ENCODE assay signal across 16 mouse cellular contexts in the genomic region with DNA sequence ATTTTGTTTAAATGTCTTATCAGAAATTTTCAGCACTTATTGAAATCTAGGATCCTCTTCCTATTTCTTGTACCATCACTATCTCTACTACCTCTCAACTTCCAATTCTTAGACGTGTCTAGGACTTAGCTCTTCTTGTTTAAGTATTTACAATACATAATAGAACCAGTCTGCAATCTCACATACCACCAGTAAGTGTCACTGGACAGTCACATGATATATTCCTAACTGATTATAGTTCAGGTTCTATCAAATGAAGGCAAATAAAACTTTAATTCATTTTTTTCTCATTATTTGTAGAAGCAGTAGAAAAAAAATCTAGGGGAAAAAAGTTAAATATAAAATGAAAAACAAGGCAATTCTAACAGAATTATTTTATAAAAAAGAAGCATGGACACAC. TPM values are rescaled to one million over a fixed set of nuclear protein-coding genes. Genes with fewer than 3 reads are reported as not detected.
DNase-seq lines count a peak whose midpoint lies in the region; ATAC-seq and TF ChIP-seq lines count a peak whose summit lies in the region.
"Had no signal": no experiment of that assay in that cellular context is flagged by ENCODE, and none has a peak within 500 bp of the region (broad histone marks: within the 10 kb centered on the region; RNA-seq: fewer than 3 reads in every experiment).

No protein-coding gene starts in this region.

- H3K4me1 ChIP-seq in liver, postnatal 0 days (ENCODE audit: insufficient read depth) = no peaks in the 10 kb centered on the region
- no peaks in the 10 kb centered on the region for H3K4me1 ChIP-seq in liver, embryonic 12.5 days

- peaks cover 31% of the 10 kb centered on the region for H3K79me2 ChIP-seq in C2C12 (ENCODE audit: control insufficient read depth, insufficient read depth)

- no peak for DNase-seq in gastrocnemius, adult 2 months
- no peak for DNase-seq in gastrocnemius, postnatal 25 days
- DNase-seq in liver, postnatal 0 days = no peak
- peak; percentile 16 for DNase-seq in induced T-regulatory cell, adult 2 months (ENCODE audit: low read depth)
- no peak for DNase-seq in layer of hippocampus, postnatal 10 days (ENCODE audit: low spot score in 2 of 2)
- no peak for DNase-seq in embryo, embryonic 10.5 days (ENCODE audit: low spot score)
- DNase-seq: adrenal gland, postnatal 36 days; left cerebral cortex, postnatal 4 days had no signal

- TF ChIP-seq CTCF in gastrocnemius, adult 2 months (IDR thresholded peaks at IDR 0.05) = peak; percentile 55
- peak; percentile 49 for TF ChIP-seq CTCF in liver, postnatal 0 days (IDR thresholded peaks at IDR 0.05; ENCODE audit: low read depth)
- no peak for TF ChIP-seq CTCF in C2C12 (IDR thresholded peaks at IDR 0.05; ENCODE audit: control insufficient read depth, insufficient read depth, insufficient read length)

- no peak for ATAC-seq in liver, postnatal 0 days
- no peak for ATAC-seq in liver, embryonic 12.5 days

- no peak overlapping the region for H3ac ChIP-seq in C2C12 (ENCODE audit: control insufficient read depth, insufficient read length, low read depth)

- 49% methylated on average over 1 of the region's 1 CpGs for WGBS in liver, postnatal 0 days (ENCODE audit: insufficient replicate concordance)
- 43% methylated on average over 1 of the region's 1 CpGs for WGBS in liver, embryonic 12.5 days (ENCODE audit: insufficient replicate concordance)

- H3K36me3 ChIP-seq in liver, postnatal 0 days (replicated peaks; ENCODE audit: insufficient read depth, low read length) = peaks cover 15% of the 10 kb centered on the region; the same call in 1 of the 2 replicates
- H3K36me3 ChIP-seq in liver, embryonic 12.5 days = peaks cover 10% of the 10 kb centered on the region
- H3K36me3 ChIP-seq in C2C12 (ENCODE audit: control insufficient read depth, insufficient read depth) = peaks cover 38% of the 10 kb centered on the region
- H3K36me3 ChIP-seq: neural tube, embryonic 15.5 days had no signal

- no peak overlapping the region for H3K9ac ChIP-seq in liver, postnatal 0 days (replicated peaks)
- no peak overlapping the region for H3K9ac ChIP-seq in liver, embryonic 12.5 days
- H3K9ac ChIP-seq: liver, embryonic 14.5 days; neural tube, embryonic 15.5 days had no signal

- H3K27me3 ChIP-seq in liver, postnatal 0 days (ENCODE audit: insufficient read depth, low read length) = no peaks in the 10 kb centered on the region
- H3K27me3 ChIP-seq in liver, embryonic 12.5 days (replicated peaks) = no peaks in the 10 kb centered on the region
- no peaks in the 10 kb centered on the region for H3K27me3 ChIP-seq in C2C12 (ENCODE audit: control insufficient read depth, insufficient read depth, insufficient read length)
- H3K27me3 ChIP-seq: neural tube, embryonic 15.5 days had no signal

- H3K4me3 ChIP-seq in gastrocnemius, adult 2 months = no peak overlapping the region
- H3K4me3 ChIP-seq in liver, postnatal 0 days (ENCODE audit: low read depth, low read length) = no peak overlapping the region
- no peak overlapping the region for H3K4me3 ChIP-seq in liver, embryonic 12.5 days
- no peak overlapping the region for H3K4me3 ChIP-seq in C2C12 (ENCODE audit: insufficient read depth, poor library complexity, severe bottlenecking)
- H3K4me3 ChIP-seq: neural tube, embryonic 15.5 days had no signal

- intact Hi-C loops in gastrocnemius, adult 2 months (cut with DNase I) = loop anchor here (5.0 kb wide), 1 partner anchor 75 kb away; no protein-coding TSS in a partner anchor

- no peak for TF ChIP-seq EP300 in liver, postnatal 0 days (IDR thresholded peaks at IDR 0.05; ENCODE audit: low read depth)

- H3K4me2 ChIP-seq in liver, postnatal 0 days (ENCODE audit: low read depth, low read length) = no peak overlapping the region
- no peak overlapping the region for H3K4me2 ChIP-seq in liver, embryonic 12.5 days

- no peaks in the 10 kb centered on the region for H3K9me3 ChIP-seq in liver, postnatal 0 days (ENCODE audit: low read length)
- H3K9me3 ChIP-seq in liver, embryonic 12.5 days (replicated peaks) = no peaks in the 10 kb centered on the region
- H3K9me3 ChIP-seq: neural tube, embryonic 15.5 days had no signal

- H3K79me3 ChIP-seq in C2C12 (ENCODE audit: low read depth) = peaks cover 2% of the 10 kb centered on the region

- peak overlapping the region; percentile 3; the same call in 1 of the 2 replicates for H3K27ac ChIP-seq in gastrocnemius, adult 2 months
- H3K27ac ChIP-seq in liver, postnatal 0 days (ENCODE audit: low read depth) = no peak overlapping the region
- H3K27ac ChIP-seq in liver, embryonic 12.5 days = no peak overlapping the region
- H3K27ac ChIP-seq: liver, embryonic 14.5 days had no signal

TF ChIP-seq in C2C12, 6 proteins besides CTCF, POLR2A, EP300 and RAD21:
- TF ChIP-seq MAX (IDR thresholded peaks at IDR 0.05) = no peak
- no peak for TF ChIP-seq CEBPB (IDR thresholded peaks at IDR 0.05; ENCODE audit: low read depth)
- TF ChIP-seq USF1 (IDR thresholded peaks at IDR 0.05; ENCODE audit: low read depth) = peak; percentile 12
- no peak for TF ChIP-seq FOSL1 (IDR thresholded peaks at IDR 0.05; ENCODE audit: insufficient read depth, low read length, poor library complexity, severe bottlenecking)
- no peak for TF ChIP-seq MYOD1 (IDR thresholded peaks at IDR 0.05; ENCODE audit: control insufficient read depth, insufficient read length, low read depth)
- TF ChIP-seq MYOG (IDR thresholded peaks at IDR 0.05; ENCODE audit: control insufficient read depth, extremely low read depth, insufficient read length) = no peak
TF ChIP-seq in C2C12: peak in this region for 1.

RNA-seq across cellular contexts. Expression of gene Gm28047, which starts 32.2 kb away (rescaled TPM):
- 1 to 10 TPM in 1 of 2 experiments, not detected in 1; 1.8 TPM for total RNA-seq in gastrocnemius, adult 2 months (2021)
- total RNA-seq in gastrocnemius, postnatal 25 days (2021) = 1 to 10 TPM in 1 of 2 experiments, not detected in 1; 1.0 TPM
- not detected in 2 replicates for polyA plus RNA-seq in liver, postnatal 0 days (2015; fragmentation: Nextera tagmentation; extraction: Ambion mirVana)
- polyA plus RNA-seq in liver, embryonic 12.5 days (2016; fragmentation: Nextera tagmentation; extraction: Ambion mirVana) = not detected in 2 replicates
- not detected for polyA plus RNA-seq in C2C12 (2012; fragmentation: generic; extraction: Trizol)
- total RNA-seq in layer of hippocampus, postnatal 10 days (2021) = under 1 TPM in 1 of 2 experiments, not detected in 1; 0.60 TPM
- total RNA-seq: common myeloid progenitor, adult 5-6 weeks; granulocyte monocyte progenitor cell, adult 5-6 weeks had no signal
- polyA plus RNA-seq: frontal cortex, adult 2 months; heart, embryonic 16.5 days; liver, embryonic 14.5 days; neural tube, embryonic 15.5 days had no signal

RNA-seq across cellular contexts. Expression of gene Atf7, which starts 32.6 kb away (rescaled TPM):
- total RNA-seq in gastrocnemius, adult 2 months (2021) = 10 to 100 TPM; 60.2 to 62.5 TPM
- total RNA-seq in gastrocnemius, postnatal 25 days (2021) = 10 to 100 TPM; 41.6 to 51.6 TPM
- polyA plus RNA-seq in liver, postnatal 0 days (2015; fragmentation: Nextera tagmentation; extraction: Ambion mirVana) = 7.7 and 8.1 TPM in 2 replicates
- 11.5 and 14.3 TPM in 2 replicates for polyA plus RNA-seq in liver, embryonic 12.5 days (2016; fragmentation: Nextera tagmentation; extraction: Ambion mirVana)
- polyA plus RNA-seq in C2C12 (2012; fragmentation: generic; extraction: Trizol) = 31.0 TPM
- total RNA-seq in layer of hippocampus, postnatal 10 days (2021) = 10 to 100 TPM; 39.4 to 40.5 TPM
